ENCODE assay signal across 15 mouse cellular contexts in genomic region chr4:38519108-38519507, GRCm38 (mm10).
"Had no signal": no experiment of that assay in that cellular context is flagged by ENCODE, and none has a peak within 500 bp of the region (broad histone marks: within the 10 kb centered on the region; RNA-seq: fewer than 3 reads in every experiment).

No protein-coding gene starts in this region.

- H3K9me3 ChIP-seq: midbrain, embryonic 10.5 days; midbrain, embryonic 12.5 days; neural tube, embryonic 12.5 days; stomach, embryonic 15.5 days had no signal

- H3K4me3 ChIP-seq: midbrain, embryonic 10.5 days; midbrain, embryonic 12.5 days; myocyte; neural tube, embryonic 12.5 days; stomach, embryonic 15.5 days had no signal

- DNase-seq: lung, adult 18-20 months; lung, embryonic 14.5 days; lung, postnatal 10 days; lung, postnatal 4 days; midbrain, embryonic 14.5 days; right cerebral cortex, postnatal 14 days; thymus, adult 2 months; thymus, postnatal 25 days; thymus, postnatal 4 days had no signal

- H3K4me1 ChIP-seq: midbrain, embryonic 10.5 days; midbrain, embryonic 12.5 days; neural tube, embryonic 12.5 days; stomach, embryonic 15.5 days had no signal

- H3K9ac ChIP-seq: lung, embryonic 14.5 days; midbrain, embryonic 12.5 days; neural tube, embryonic 12.5 days; stomach, embryonic 15.5 days had no signal

- H3K27me3 ChIP-seq: midbrain, embryonic 12.5 days; neural tube, embryonic 12.5 days; stomach, embryonic 15.5 days had no signal

- H3K27ac ChIP-seq: midbrain, embryonic 10.5 days; midbrain, embryonic 12.5 days; neural tube, embryonic 12.5 days; stomach, embryonic 15.5 days; stomach, postnatal 0 days had no signal

- H3K36me3 ChIP-seq: midbrain, embryonic 10.5 days; midbrain, embryonic 12.5 days; neural tube, embryonic 12.5 days; stomach, embryonic 15.5 days had no signal
